Mouse (Mus musculus): ENCODE results near the gene S1pr2.

DNA sequence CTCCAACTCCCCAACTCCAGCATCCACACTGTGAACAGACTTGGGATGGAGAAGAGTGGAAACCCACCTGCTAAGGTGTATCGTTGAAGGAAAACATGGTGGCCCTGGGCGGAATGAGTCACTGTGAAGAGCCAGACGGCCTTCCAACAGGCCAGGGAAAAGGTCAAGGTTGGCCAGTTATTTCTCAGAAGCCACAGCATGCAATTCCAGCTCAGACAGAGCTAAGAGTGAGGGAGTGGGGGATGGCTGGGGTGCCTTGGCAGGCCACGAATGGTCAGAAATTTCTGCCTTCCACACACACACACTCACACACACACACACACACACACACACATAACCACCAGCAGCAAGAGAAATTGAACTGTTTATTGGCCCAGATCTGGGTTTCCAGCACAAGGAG is 11.0 kb downstream of the S1pr2 start:
- TF ChIP-seq BHLHE40 (IDR thresholded peaks at IDR 0.05; ENCODE audit: low read depth, low read length) (no peak), CTCF (conservative IDR thresholded peaks at IDR 0.05 in 1 of 2, IDR thresholded peaks at IDR 0.05 in 1 of 2; ENCODE audit: low read depth in 2 of 2, low read length in 2 of 2) (no peak), PAX5 (IDR thresholded peaks at IDR 0.05; ENCODE audit: low read length) (no peak), USF1 (IDR thresholded peaks at IDR 0.05; ENCODE audit: low read depth, low read length) (no peak), USF2 (conservative IDR thresholded peaks at IDR 0.05; ENCODE audit: low read depth, low read length) (no peak)
